Mouse (Mus musculus) urinary bladder, adult 2 months (tissue): Measurements from ENCODE around the gene Rdh14. TPM values are rescaled to one million over a fixed set of nuclear protein-coding genes. Genes with fewer than 3 reads are reported as not detected.

ENCODE experiments used
- DNase-seq: peaks from one replicate; pipeline ENCODE4 v3.0.0; 2022; ENCODE audit warnings: low spot score
- polyA plus RNA-seq: library from polyadenylated mRNA; depleted of rRNA; stranded (reverse); fragments of >200 nt; gene quantifications from 2 replicates; pipeline ENCODE4 v1.2.3, GENCODE M21; 2012; rRNA removed

Rdh14 gene
- 36.5 and 39.5 TPM in 2 replicates for polyA plus RNA-seq

- peak; percentile 96 for DNase-seq
These were observed at the start of gene Rdh14 for GRCm38 (mm10) chr12:10390671-10391441. Gene Rdh14, plus strand, starts transcription at chr12:10390772.

- DNase-seq, result no peak
These were observed 39.9 kb upstream of the Rdh14 start for GRCm38 (mm10) chr12:10350706-10351105.

- no peak for DNase-seq
These were observed 32.8 kb upstream of the Rdh14 start for GRCm38 (mm10) chr12:10357756-10358155.

- no peak for DNase-seq
These were observed 20.9 kb upstream of the Rdh14 start, which contains the start of gene Nt5c1b for GRCm38 (mm10) chr12:10369673-10370072. Gene Nt5c1b, plus strand, starts transcription at chr12:10369973.

GRCm38 (mm10) chr12:10400788-10401187 lies 10.2 kb downstream of the Rdh14 start:
- DNase-seq, result no peak

GRCm38 (mm10) chr12:10402421-10403115 lies 12.0 kb downstream of the Rdh14 start:
- no peak for DNase-seq

GRCm38 (mm10) chr12:10410511-10411179 lies 20.1 kb downstream of the Rdh14 start:
- no peak for DNase-seq

GRCm38 (mm10) chr12:10411453-10411852 lies 20.9 kb downstream of the Rdh14 start:
- no peak for DNase-seq

GRCm38 (mm10) chr12:10422347-10422746 lies 31.8 kb downstream of the Rdh14 start:
- no peak for DNase-seq

GRCm38 (mm10) chr12:10425982-10426863 lies 35.7 kb downstream of the Rdh14 start:
- no peak for DNase-seq

GRCm38 (mm10) chr12:10430999-10431398 lies 40.4 kb downstream of the Rdh14 start:
- no peak for DNase-seq

GRCm38 (mm10) chr12:10438054-10439001 lies 47.8 kb downstream of the Rdh14 start:
- peak; percentile 68 for DNase-seq

- DNase-seq, result no peak
These were observed 49.1 kb downstream of the Rdh14 start for GRCm38 (mm10) chr12:10439483-10440235.

Other genes starting within 250 kb of the Rdh14 start
- not detected in 2 replicates for gene Nt5c1b, start 20.8 kb upstream of the Rdh14 start, polyA plus RNA-seq